Mouse (Mus musculus) intestine, postnatal 0 days (tissue): Measurements from ENCODE around the gene Ppme1. TPM values are rescaled to one million over a fixed set of nuclear protein-coding genes. Genes with fewer than 3 reads are reported as not detected.

Experiments used
- ATAC-seq: fragments of 200-750 bp; cut with Nextera tagmentation; 2 replicates; pipeline ENCODE4 v1.8.0; 2017; ENCODE audit warnings: mild to moderate bottlenecking, moderate TSS enrichment, moderate library complexity
- H3K27ac ChIP-seq: fragments of 300-500 bp; sonication (generic); 2 replicates; pipeline ENCODE4 v1.5.1; 2014; ENCODE audit warnings: mild to moderate bottlenecking, low read depth, low read length, moderate library complexity
- H3K27me3 ChIP-seq: fragments of 300-500 bp; sonication (generic); replicated peaks from 2 replicates; pipeline ENCODE4 v1.6.1; 2014; ENCODE audit warnings: low read length, mixed read lengths; ENCODE audit not compliant: control insufficient read depth, insufficient read depth
- H3K36me3 ChIP-seq: fragments of 300-500 bp; sonication (generic); 2 replicates; pipeline ENCODE4 v1.6.1; 2014; ENCODE audit warnings: mild to moderate bottlenecking, moderate library complexity; ENCODE audit not compliant: control insufficient read depth, insufficient read depth
- H3K4me1 ChIP-seq: fragments of 300-500 bp; sonication (generic); replicated peaks from 2 replicates; pipeline ENCODE4 v1.6.1; 2014; ENCODE audit warnings: antibody characterized with exemption, low read length, mixed read lengths; ENCODE audit not compliant: control insufficient read depth, insufficient read depth
- H3K4me2 ChIP-seq: fragments of 300-500 bp; sonication (generic); replicated peaks from 2 replicates; pipeline ENCODE4 v1.6.1; 2014; ENCODE audit warnings: low read depth, mild to moderate bottlenecking, moderate library complexity
- H3K4me3 ChIP-seq: fragments of 300-500 bp; sonication (generic); 2 replicates; pipeline ENCODE4 v1.5.1; 2014; ENCODE audit warnings: low read depth, low read length
- H3K9ac ChIP-seq: fragments of 300-500 bp; sonication (generic); 2 replicates; pipeline ENCODE4 v1.6.1; 2014; ENCODE audit warnings: mild to moderate bottlenecking, low read depth, low read length
- H3K9me3 ChIP-seq: fragments of 300-500 bp; sonication (generic); 2 replicates; pipeline ENCODE4 v1.6.1; 2016; ENCODE audit warnings: mixed run types; ENCODE audit not compliant: control insufficient read depth
- CTCF ChIP-seq: sonication (generic); IDR thresholded peaks from 2 replicates; pipeline ENCODE4 v1.5.1; 2016; ENCODE audit warnings: low read depth, mild to moderate bottlenecking, control low read depth, antibody characterized with exemption, moderate library complexity
- WGBS: fragments of 180-500 bp; shearing (Covaris S2); extraction: QIAGEN DNeasy Blood & Tissue Kit; methylation state at CpG from one replicate; pipeline ENCODE4 v1.1.7; 2014; 5-methylcytosine and 5-hydroxymethylcytosine counted together
- polyA plus RNA-seq: library from polyadenylated mRNA; unstranded; fragments of >200 nt; fragmentation: Nextera tagmentation; extraction: Ambion mirVana; gene quantifications from 2 replicates; pipeline ENCODE4 v1.2.1, GENCODE M21; 2015

The Ppme1 gene
- polyA plus RNA-seq, 1 experiment from 2014 or later = 22.7 TPM

- H3K4me2 ChIP-seq = no peak overlapping the region
- H3K9me3 ChIP-seq = no peaks in the 10 kb centered on the region
- H3K27ac ChIP-seq = no peak overlapping the region
- H3K36me3 ChIP-seq = no peaks in the 10 kb centered on the region
- H3K4me3 ChIP-seq = no peak overlapping the region
- H3K9ac ChIP-seq = no peak overlapping the region
- H3K4me1 ChIP-seq = no peaks in the 10 kb centered on the region
- 84% methylated on average over 8 of the region's 8 CpGs for WGBS
- no peak for ATAC-seq
- no peak for TF ChIP-seq CTCF
- peaks cover 5% of the 10 kb centered on the region for H3K27me3 ChIP-seq
Observed at GRCm38 (mm10) chr7:100293546-100293945, 78.6 kb downstream of the Ppme1 start.

- no peaks in the 10 kb centered on the region for H3K36me3 ChIP-seq
- 0 out of 2 replicates have a peak, but pooled peaks cover 2% of the 10 kb centered on the region for H3K4me1 ChIP-seq
- peak overlapping the region; percentile 45 for H3K4me2 ChIP-seq
- no peak for ATAC-seq
- peak overlapping the region; percentile 1; the same call in 1 of the 2 replicates for H3K4me3 ChIP-seq
- WGBS = 20% methylated on average over 11 of the region's 11 CpGs
- TF ChIP-seq CTCF = no peak
- no peak overlapping the region for H3K9ac ChIP-seq
- no peaks in the 10 kb centered on the region for H3K9me3 ChIP-seq
- no peak overlapping the region for H3K27ac ChIP-seq
- peaks cover 18% of the 10 kb centered on the region for H3K27me3 ChIP-seq
Observed at GRCm38 (mm10) chr7:100288622-100289021, 83.5 kb downstream of the Ppme1 start.

GRCm38 (mm10) chr7:100287748-100288578, 84.1 kb downstream of the Ppme1 start:
- Histone ChIP-seq H3K27me3 (peaks cover 17% of the 10 kb centered on the region), H3K27ac (no peak overlapping the region), H3K9me3 (no peaks in the 10 kb centered on the region), H3K9ac (no peak overlapping the region), H3K36me3 (no peaks in the 10 kb centered on the region), H3K4me3 (peak overlapping the region; percentile 1; the same call in 1 of the 2 replicates), H3K4me2 (peak overlapping the region; percentile 45), H3K4me1 (0 out of 2 replicates have a peak, but pooled peaks cover 2% of the 10 kb centered on the region)
- TF ChIP-seq CTCF = no peak
- ATAC-seq = no peak
- WGBS = 7% methylated on average over 7 of the region's 7 CpGs

- no peak for ATAC-seq
- H3K27me3 ChIP-seq = peaks cover 17% of the 10 kb centered on the region
- peak within 1 kb of the TSS; percentile 43 for H3K4me3 ChIP-seq
- H3K36me3 ChIP-seq = no peaks in the 10 kb centered on the region
- H3K4me1 ChIP-seq = 0 out of 2 replicates have a peak, but pooled peaks cover 2% of the 10 kb centered on the region
- TF ChIP-seq CTCF = peak; percentile 57
- H3K27ac ChIP-seq = no peak within 1 kb of the TSS
- peak within 1 kb of the TSS; percentile 41; the same call in 1 of the 2 replicates for H3K9ac ChIP-seq
- peak within 1 kb of the TSS; percentile 89 for H3K4me2 ChIP-seq
- WGBS = 3% methylated on average over 39 of the region's 53 CpGs
- H3K9me3 ChIP-seq = no peaks in the 10 kb centered on the region
Observed at GRCm38 (mm10) chr7:100285383-100285782, 86.7 kb downstream of the Ppme1 start, which contains the start of gene P4ha3. Gene P4ha3, plus strand, starts transcription at chr7:100285520.

- Histone ChIP-seq H3K27ac (no peak overlapping the region), H3K9me3 (no peaks in the 10 kb centered on the region), H3K9ac (no peak overlapping the region), H3K4me2 (no peak overlapping the region), H3K4me3 (no peak overlapping the region), H3K36me3 (no peaks in the 10 kb centered on the region), H3K4me1 (0 out of 2 replicates have a peak, but pooled peaks cover 2% of the 10 kb centered on the region), H3K27me3 (peaks cover 17% of the 10 kb centered on the region)
- no peak for ATAC-seq
- 20% methylated on average over 3 of the region's 3 CpGs for WGBS
- no peak for TF ChIP-seq CTCF
Observed at GRCm38 (mm10) chr7:100283298-100283697, 88.8 kb downstream of the Ppme1 start.

GRCm38 (mm10) chr7:100281596-100281995, 90.5 kb downstream of the Ppme1 start:
- no peak for ATAC-seq

More at GRCm38 (mm10) chr7:100281596-100281995, 90.5 kb downstream of the Ppme1 start:
- no peak for TF ChIP-seq CTCF
- Histone ChIP-seq H3K9ac (no peak overlapping the region), H3K36me3 (no peaks in the 10 kb centered on the region), H3K27me3 (peaks cover 17% of the 10 kb centered on the region), H3K9me3 (no peaks in the 10 kb centered on the region), H3K4me1 (no peaks in the 10 kb centered on the region), H3K27ac (no peak overlapping the region), H3K4me3 (no peak overlapping the region), H3K4me2 (no peak overlapping the region)
- 77% methylated on average over 3 of the region's 3 CpGs for WGBS
